Mouse (Mus musculus) heart, adult 11 months (tissue): ENCODE measurements at regions not wholly inside any gene's neighbourhood (a gene's known extent, or its start where the extent isn't known, plus 50 kb on each side); places are given as distances from the start of the nearest gene placed in this dataset.
A peak's percentile ranks its signal among the peaks of the same experiment; 100 is the strongest.
"Not testable (repeated sequence)": the region's sequence is repeated elsewhere in the genome, so short reads cannot be mapped to it uniquely, and the experiment has no call there.

Source experiments
- DNase-seq: peaks from one replicate; pipeline ENCODE4 v3.0.0; 2022

- DNase-seq, result not testable (repeated sequence)
Observed at GRCm38 (mm10) chr17:74138517-74138916, 90.8 kb upstream of the Srd5a2 start.

DNA sequence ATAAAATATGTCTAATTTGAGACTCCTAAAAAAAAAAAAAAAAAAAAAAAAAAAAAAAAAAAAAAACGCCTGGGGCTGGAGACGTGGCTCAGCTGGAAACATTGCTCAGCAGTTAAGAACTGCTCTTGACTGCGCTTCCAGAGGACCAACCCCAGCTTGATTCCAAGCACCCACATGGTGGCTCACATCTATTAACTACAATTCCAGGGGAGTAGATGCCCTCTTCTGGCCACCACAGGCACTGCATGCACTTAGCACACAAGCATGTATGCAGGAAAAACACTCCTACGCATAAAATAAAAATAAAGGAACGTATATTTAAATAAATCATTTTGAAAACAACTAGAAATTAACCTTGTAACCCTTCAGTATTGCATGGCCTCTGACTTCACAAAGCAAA is 87.3 kb upstream of the Srd5a2 start:
- peak; percentile 75 for DNase-seq

DNA sequence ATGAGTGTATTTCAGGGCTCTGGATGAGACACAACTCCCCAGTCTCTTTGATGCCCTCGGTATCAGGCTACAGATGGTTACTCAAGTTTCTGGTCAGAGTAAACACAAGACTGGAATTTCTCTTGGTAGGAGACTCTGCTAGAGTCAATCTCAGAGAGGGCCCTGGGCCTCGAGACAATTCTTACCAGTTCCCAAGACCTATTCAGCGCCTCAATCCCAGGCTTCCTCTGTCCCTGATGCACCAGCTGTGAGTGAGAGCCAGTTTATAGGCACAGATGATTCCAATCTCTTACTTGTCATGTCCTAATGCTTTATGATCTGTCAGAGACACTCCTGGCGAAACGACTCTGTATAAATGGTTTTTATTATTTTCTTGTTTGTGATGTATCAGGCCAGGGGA is 83.8 kb upstream of the Srd5a2 start:
- peak; percentile 61 for DNase-seq

DNA sequence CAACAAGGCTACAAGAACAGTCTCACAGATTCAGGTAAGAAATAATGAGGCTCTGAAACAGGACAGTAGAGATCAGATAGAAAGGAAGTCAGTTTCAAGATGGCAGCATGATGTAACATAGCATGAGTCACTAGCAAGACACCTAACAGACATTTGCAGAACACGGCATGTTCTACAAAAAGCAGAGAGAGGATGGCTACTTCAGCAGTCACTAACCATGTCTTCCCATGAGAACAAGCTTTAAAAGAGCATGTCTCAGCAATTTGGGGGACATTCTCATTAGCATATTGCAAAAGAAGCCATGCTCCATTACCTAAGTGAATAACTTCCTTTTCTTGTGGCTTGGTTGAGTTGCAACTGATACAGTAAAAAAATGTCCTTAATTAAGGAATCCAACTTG is 75.2 kb upstream of the Srd5a2 start:
- no peak for DNase-seq

DNA sequence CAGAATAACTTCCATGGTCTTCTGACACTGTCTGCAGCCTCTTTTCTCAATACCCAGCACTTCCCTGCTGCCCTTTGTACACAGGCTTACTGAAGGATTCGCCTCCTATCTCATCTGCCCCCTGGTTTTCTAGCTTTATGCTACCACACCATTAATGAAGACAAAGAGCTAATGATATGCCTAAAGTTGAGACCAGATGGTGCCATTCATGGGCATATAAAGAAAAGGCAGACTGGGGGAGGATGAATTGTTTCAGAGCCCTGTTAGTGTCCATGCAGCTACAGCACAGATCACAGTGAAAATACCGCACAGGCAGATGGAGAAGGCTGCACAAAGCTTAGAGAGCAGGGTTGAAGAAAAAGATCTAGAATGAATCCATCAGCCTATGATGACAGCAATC is 73.3 kb upstream of the Srd5a2 start:
- DNase-seq, result peak; percentile 45
